Mouse (Mus musculus) left cerebral cortex, postnatal 14 days (tissue): Measurements from ENCODE around the gene Dnajb12. TPM values are rescaled to one million over a fixed set of nuclear protein-coding genes. Genes with fewer than 3 reads are reported as not detected.
A peak's percentile ranks its signal among the peaks of the same experiment; 100 is the strongest.

Source experiments
- DNase-seq, 2 experiments: peaks; one replicate each; pipeline ENCODE4 v3.0.0; 2021 to 2022; ENCODE audit warnings: low spot score in 2 of 2, mixed read lengths in 1 of 2
- intact Hi-C: fragments of 180-260 bp; cut with DNase I; formaldehyde crosslinking; loops from one replicate; pipeline ENCODE4 v1.15.1; 2025
- total RNA-seq, 2 experiments: library from RNA; stranded (reverse); gene quantifications; 2 replicates each; pipeline ENCODE4 v1.2.3; 2021

Gene Dnajb12
- total RNA-seq, 2 experiments from 2014 or later: 46.3 to 50.6 TPM

DNA sequence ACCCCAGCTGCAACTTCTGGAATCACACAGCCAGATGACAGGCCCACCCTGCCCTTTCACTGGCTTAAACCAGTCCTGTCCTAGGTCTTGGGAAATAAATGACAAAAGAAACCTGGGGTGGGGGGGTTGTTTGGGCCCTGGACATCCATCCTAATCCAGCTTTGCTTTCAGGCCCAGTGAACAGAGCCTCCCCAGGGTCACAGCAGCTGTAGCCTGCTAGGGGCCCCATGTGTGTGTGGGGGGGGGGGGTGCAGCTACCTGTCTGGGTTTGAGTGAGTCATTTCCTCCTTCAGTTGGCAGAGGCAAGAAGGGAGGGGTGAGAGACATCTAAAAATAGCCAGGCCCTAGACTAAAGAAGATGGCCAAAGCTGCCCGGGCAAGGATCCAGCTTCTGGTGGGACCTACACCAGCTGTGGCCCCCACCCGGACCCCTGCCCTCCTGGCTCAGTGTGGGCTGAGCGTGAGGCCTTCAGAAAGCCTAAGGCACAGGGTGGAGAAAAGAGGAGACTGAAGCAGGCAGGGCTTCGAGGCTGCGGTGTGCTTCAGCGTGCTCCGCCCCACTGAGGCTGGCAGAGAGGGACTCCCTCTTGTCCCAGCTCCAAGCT is 28.4 kb downstream of the Dnajb12 start:
- intact Hi-C loops: no loop called here
- DNase-seq: no peak

DNA sequence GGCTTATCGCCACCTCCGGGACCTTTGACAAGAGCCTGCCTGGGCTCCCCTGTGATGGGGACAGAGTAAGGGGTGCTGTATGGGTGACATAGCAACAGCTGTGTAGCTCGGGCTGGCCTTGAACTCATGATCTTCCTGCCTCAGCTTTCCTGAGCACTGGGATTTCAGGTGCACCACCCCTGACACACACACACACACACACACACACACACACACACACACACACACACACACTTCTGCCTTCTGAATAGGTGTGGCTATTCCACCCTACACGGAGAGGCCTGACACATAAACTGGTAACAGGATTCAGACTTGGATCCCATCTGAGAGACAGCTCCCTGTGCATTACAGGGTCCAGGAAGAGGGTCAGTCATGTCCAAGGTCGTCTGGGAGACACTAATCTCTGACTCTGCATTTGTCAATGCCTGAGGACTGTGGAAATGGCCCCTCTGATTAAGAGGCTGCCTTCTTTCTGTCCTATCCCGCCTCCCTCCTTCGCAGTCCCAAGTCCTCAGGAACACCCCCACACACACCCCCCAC is 29.5 kb downstream of the Dnajb12 start:
- no peak for DNase-seq
- intact Hi-C loops: no loop called here

DNA sequence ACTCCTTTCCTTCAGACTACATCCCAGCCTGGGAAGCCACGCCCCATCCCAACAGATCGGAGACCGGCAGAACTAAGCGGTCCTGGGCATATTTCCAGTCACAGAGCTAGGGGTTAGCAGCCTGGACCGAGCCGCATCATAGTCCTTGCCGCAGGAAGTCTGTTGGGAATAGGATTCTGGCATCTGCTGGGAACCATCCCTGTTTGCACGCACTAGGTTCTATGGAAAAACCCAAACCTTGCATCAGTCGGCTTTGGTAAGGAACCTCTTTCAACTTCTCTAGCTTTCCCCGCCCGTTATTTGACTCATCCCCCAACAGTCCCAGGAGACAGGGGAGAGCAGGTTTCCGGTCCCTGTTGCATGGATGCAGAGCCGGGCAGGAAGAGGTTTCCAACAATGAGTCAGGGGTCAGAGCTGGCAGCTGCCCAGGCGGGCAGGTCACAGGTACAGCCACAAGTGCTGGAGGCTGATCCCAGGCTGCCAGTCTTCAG is 30.0 kb downstream of the Dnajb12 start:
- no peak for DNase-seq
- intact Hi-C loops: no loop called here

DNA sequence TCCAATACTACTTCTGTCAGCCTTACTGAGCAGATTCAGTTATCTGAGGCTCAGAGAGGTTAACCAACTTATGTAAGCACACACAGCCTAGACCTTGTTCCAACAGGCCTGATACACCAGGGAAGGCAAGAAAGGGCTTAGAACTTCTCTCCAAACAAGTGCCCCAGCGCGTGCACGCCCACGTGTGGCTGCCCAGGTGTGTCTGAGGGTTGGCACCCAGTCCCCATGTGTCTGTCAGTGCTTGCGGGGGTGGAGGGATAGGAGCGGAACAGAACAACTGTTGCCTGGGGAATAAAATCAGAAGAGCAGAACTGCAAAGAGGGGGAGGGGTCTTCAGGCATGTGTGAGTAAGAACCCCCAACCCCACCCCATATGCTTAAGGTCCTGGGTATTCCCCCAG is 31.7 kb downstream of the Dnajb12 start:
- no peak for DNase-seq
- intact Hi-C loops: no loop called here

DNA sequence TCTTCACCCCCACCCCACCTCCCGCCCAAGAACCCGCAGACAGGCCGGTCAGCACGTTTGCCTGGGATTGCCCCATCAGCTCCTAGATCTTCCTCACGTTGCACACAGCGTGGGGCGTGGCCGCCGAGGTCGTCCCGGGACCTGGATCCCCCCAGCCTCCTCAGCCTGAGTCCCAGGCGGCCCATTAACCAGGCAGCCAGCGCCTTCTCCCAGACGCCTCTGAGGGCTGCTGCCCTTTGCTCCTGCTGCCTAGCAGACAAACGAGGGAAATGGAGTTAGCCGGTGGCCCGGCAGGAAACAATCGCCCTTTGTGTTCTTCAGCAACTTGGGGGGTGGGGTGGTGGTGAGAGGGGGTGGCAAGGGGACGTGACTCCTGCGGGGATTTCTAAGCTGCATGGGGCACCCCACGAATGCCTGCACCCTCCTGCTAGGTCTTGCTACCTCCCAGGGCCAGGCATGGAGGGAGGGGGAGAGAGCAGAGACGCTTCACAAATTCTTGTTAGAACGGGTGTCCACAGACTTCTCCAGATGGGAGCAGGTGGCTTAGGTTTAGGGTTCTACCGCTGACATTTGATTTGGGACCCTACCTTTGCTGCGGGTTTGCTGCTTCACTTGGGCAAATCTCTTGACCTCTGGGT is 32.3 kb downstream of the Dnajb12 start:
- intact Hi-C loops: no loop called here
- no peak for DNase-seq

DNA sequence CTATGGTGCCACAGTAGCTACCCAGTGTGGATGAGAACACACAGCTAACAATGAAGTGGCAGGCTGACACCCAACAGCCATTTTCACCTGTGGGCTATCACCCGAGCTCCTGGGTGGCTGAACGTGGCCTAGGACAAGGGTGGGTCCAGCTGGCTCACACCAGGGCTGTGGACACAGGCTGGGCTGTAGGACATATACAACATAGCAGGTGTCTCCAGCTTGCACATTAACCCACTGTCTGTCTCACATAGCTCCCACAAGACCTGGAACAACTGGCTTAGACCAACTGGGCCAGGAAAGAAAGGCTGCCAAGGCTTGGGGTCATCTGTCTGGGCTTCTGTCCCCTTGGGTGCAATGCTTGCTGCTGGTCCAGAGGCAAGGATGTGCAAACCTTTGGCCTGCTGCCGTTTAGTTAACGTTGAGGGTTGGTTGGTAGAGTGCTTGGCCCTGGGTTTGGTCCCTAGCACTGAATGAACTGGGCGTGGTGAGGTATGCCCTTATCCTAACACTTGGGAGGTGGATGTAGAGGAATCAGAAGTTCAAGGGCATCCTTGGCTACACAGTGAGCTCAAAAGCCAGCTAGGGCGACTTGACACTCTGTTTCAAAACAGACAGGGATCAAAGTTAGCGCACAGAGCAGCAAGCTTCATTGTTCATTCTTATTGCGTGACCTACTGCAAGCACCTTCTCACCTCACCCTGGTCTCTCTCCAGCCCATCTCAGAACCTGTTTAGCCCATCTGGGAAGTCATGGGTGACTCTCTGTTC is 36.0 kb downstream of the Dnajb12 start:
- intact Hi-C loops: no loop called here
- DNase-seq: no peak

DNA sequence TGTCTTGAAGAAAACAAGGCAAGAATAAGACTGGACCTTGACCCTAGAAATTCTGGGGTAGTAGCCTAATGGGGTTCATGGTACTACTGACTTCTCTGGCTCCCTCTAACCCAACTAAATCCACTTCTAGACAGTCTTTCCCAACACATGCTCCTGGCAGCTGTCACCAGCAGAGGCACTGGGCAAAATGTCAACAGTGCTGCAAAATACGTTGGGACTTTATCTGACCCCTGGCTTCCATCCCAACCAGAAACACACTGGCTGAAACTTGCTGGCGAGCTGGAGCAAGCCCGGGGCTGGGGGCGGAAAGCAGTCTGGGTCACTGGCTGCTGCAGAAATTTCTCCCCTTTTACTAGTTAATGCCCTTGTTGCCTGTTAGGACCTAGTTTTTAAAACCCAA is 36.8 kb downstream of the Dnajb12 start:
- DNase-seq: no peak
- intact Hi-C loops: no loop called here

DNA sequence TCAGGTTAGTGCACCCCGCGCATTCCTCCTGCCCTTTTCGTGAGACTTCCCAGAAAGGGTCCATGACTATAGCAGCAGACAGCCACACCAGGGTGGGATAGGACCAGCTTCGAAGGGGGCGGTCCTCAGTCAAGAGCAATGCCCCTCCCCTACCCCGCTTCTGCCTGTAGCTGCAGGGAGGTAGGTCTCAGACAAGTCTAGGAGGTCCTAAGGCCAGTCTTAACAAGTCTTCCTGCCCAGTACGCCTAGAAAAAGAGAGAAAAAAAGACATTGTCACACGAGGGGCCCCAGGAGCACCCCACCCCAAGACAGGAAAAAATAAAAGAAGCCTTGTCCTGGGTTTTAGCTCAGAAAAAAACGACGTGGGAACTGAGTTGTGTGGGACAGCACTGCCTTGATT is 37.3 kb downstream of the Dnajb12 start:
- no peak for DNase-seq
- intact Hi-C loops: no loop called here

DNA sequence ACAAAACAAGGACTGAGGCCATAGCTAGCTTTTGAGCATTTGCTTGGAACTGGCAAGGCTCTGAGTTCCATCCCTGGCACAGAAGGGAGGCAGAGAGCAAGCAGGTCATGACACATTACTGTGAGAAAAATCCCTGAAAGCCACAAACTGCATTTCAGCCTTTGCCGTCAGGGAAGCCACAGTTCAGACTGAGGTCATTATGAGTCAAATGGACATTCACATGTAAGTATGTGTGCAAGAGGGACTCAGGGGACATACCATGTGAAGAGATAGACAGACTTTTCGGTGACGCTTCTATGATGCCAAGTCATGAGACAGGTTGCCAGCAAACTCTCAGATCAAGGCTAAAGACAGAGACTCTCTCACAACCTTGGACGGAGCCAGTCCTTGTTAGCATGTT is 38.8 kb downstream of the Dnajb12 start:
- intact Hi-C loops: no loop called here
- DNase-seq: no peak

DNA sequence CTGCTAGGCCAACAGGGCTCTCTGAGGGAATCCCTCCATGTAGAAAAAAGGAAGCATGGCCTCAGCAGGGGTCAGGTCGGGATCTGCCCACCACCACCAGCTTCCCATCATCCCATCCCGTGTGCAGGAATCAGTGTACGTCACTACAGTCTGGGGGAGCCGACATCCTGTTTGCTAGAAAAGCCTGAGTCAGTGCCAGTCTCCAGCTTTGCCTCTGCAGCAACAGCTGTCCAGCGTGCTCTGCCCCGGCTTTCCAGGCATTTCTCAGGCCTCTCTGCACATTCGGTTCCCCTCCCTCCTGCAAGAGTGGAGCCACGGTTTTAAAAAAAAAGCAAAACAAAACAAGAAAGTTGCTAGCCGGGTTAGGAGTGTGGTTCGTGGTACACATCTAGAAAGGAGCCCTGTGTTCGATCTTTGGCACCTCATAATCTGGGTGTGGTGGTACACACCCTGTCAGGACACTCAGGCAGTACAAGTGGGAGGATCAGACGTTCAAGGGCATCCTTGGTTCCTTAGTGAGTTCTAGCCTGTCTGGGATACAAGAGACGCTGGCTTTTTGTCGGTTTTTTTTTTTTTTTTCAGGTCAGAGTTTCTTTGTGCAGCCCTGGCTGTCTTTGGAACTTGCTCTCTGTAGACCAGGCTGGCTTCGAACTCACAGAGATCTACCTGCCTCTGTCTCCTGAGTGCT is 40.3 kb downstream of the Dnajb12 start:
- no peak for DNase-seq
- intact Hi-C loops: no loop called here

DNA sequence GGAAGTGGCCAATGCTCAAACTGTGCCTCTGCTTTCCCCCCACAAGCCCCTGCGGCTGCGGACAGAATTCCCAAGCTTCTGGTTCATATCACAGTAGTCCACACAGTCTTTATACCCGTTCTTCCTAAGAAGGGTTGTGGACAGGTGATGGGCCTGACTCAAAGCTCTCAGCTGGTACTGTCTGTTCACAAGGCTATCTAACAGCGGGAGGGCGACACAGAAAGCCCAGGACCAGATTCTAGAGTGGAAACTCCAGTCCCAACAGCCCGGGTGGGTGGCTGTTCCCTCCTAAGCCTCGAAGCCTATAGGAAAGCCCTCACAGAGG is 41.1 kb downstream of the Dnajb12 start:
- intact Hi-C loops: no loop called here
- DNase-seq: no peak

DNA sequence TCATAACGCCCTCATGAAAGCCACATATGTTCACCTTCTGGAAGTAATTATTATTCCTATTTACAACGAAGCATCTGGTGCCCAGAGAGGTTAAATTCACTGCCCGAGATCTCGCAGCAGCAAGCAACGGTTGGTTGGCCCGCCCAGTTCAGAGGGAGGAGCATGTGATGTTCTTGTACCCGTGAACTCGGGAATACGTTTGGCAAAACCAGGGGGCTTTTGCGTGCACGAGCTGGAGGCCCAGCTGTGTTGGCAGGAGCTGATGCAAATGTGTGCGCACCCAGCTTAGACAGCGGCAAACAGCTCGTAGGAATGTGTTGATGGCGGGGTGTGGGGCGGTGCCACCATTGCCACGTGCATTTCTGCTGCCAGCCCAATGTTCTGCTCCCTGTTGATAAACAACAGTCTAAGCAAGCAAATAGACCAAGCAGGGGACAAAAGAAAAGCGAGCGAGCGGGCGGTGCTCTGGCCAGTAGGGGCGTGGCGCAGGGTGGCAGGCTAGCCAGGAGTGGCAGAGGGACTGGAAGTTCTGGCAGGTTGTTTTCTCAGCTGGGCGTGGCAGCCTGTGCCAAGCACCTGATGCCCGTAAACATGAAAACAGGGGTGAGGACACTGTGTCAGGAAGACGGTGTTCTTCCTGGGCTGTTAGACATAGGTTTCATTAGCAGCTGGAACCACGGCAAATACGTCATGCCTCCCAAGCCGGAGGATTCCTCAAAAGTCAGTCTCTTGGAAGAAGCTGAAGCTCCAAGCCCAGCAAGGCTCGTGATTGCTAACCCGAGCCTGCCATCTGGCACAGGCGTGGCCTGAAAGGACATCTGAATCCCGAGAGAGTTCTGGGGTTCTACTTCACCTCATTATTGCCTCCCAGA is 41.7 kb downstream of the Dnajb12 start:
- peak; percentile 53 to 87 for DNase-seq
- intact Hi-C loops: no loop called here

DNA sequence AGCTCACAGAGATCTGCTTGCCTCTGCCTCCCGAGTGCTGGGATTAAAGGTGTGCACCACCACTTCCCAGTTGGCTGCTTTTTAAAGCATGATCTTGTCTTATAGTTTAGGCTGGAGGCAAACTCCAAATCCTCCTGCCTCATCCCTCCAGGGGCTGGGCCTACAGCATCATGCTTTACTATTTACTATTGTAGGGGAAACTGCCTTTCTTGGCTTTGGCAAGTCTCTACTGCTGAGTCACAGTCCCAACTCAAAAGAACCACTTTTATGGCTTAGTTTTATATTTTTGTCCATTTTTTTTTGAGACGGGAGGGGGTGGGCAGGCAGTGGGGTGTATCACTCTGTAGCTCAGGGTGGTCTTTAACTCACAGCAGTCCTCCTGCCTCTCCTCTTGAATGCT is 44.1 kb downstream of the Dnajb12 start:
- DNase-seq: no peak
- intact Hi-C loops: no loop called here

DNA sequence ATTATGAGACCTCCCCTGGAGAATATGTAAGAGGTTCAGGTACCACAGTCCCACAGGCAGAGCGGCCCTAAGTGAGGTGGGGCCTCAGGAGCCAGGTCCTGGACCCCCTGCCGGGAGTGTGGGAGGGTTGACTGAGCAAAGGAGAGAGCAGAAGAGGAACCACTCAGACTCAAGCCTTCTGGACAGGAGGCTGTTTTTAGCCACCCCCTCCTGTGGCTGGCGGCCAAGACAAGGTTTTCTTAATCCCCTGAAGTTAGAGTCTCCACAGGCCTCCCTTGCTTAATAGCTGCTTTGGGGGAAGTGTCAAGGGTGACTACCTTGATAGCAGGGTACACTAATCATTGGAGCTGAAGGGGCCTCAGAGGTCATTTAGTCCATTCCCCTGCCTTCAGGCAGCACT is 44.9 kb downstream of the Dnajb12 start:
- intact Hi-C loops: no loop called here
- DNase-seq: peak; percentile 54 to 57

DNA sequence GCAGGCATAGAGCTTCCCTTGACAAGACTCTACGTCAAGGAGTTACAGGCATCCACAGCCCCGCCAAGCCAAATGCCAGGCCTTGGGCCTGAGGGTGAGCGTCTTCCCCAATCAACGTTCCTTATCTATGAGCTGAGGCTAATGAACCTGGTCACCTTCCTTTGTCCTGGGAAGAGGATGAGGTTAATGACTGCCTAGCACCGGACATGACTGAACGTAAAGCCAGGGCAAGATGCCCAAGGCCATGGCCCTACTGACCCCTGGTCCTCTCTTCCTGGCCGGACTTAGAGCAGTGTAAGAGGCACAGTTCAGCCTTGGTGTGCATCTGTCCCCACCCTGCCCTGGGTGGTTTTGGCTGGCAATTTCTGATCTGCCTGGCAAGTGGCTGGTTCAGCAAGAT is 49.8 kb downstream of the Dnajb12 start:
- DNase-seq: no peak
- intact Hi-C loops: no loop called here

DNA sequence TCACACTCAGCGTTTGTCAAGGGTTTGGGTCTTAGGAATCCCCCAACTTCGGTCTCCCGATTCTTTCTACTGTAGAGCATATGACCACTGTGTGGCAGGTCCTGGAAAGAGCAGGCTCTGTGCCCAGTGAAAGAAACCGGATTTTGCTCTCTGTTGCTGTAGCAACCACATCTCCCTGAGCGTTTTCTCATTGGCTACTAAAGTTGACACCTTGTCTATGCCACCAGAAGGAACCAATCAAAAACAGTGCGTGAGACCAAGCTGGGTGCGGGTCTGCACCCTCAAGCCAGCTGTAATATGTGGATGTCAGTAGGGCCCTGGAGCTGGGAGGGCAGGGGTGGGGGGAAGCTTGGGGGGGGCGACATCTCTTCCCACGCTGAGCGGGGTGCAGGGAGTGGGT is 51.6 kb downstream of the Dnajb12 start:
- peak; percentile 41 to 79 for DNase-seq
- intact Hi-C loops: no loop called here

DNA sequence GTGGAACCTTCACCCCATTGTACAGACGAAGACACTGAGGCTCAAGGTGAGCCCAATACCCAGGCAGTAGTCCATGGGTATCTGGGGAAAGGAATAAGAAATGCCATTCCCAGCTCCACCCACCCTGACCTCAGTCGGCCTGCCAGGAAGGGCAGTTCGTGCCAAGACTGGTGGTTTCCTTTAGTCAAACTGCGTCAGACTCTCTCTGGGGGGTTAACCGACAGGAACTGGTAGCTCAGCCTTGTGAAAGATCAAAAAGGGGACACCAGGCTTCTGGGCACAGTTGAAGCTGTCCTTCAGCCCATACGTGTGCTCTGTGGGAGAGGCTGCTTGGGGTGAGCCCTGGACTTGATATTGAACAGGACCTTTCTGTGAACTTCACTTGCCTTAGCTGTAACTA is 53.2 kb downstream of the Dnajb12 start:
- intact Hi-C loops: no loop called here
- no peak for DNase-seq

DNA sequence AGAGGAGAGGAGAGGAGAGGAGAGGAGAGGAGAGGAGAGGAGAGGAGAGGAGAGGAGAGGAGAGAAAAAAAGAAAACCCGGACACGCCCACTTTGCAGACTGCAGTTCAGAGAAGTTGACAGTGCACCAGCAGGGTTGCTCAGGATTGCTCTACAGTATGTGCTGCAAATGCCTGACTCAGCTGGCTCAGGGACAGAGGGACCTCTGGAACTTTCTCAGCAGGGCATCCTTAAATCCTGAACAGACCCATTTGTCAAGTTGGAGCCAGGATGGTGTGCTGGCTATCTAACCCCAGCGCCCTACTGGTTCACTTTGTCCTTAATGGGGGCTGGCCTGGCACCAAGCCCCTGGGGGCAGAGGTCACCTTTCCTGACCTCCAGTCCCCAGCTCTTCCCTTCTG is 54.7 kb downstream of the Dnajb12 start:
- DNase-seq: no peak
- intact Hi-C loops: no loop called here
